Mouse (Mus musculus): ENCODE results near the gene Pced1a. TPM values are rescaled to one million over a fixed set of nuclear protein-coding genes. Genes with fewer than 3 reads are reported as not detected.

Gene Pced1a
- polyA plus RNA-seq, 1 experiment: 15.7 TPM

DNA sequence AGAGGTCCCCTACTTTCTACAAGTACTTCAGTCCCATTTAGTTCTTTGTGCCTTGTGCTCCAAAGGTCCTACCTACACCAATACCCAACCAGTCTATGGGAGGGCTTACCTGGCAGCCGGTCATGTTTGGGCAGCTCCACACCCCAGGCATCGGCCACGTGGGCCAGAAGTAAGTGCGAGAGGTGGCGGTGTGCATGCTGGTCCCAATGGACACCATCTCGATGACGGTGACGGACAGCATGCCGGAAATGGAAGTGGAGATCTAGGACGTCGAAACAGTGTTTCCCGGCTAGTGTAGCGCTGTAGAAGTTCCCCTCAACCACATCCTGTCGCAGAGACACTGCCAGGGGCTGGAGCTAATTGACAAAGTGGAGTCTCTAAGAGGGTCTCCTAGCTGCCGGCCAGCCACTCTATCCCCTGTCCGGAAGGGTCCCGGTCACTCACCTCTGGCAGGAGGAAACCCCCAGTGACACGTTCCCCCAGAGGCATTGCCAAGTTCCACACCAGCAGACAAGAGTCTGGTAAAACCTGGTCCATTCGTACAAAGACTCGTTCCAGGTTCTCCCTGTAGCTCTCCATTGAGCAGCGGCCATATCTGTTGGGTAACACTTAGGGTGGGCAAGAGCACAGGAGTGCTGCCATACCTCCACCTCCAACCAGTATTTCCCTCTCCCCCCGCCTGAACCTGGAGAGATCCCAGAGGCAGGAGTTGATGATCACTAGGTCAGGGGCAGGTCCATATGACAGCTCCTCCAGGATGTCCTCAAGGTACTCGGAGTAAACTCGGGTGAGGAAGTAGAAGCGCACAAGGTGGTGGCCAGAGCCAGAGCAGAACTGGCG lies 2.5 kb downstream of the Pced1a start:
- H3K4me1 ChIP-seq (ENCODE audit: control insufficient read depth, insufficient read depth, low read length): peaks cover 19% of the 10 kb centered on the region
- H3K27ac ChIP-seq (ENCODE audit: insufficient read depth, low read depth, low read length): no peak overlapping the region
- no peak overlapping the region for H3K4me3 ChIP-seq (ENCODE audit: insufficient read depth, low read length)
- TF ChIP-seq CTCF (IDR thresholded peaks at IDR 0.05; ENCODE audit: low read depth, low read length): no peak
- no peak for TF ChIP-seq POLR2A (IDR thresholded peaks at IDR 0.05; ENCODE audit: borderline replicate concordance, low read depth, low read length)

GRCm38 (mm10) chr2:130414094-130414856 lies 10.2 kb downstream of the Pced1a start:
- no peak overlapping the region for H3K4me3 ChIP-seq (ENCODE audit: insufficient read depth, low read length)
- H3K27ac ChIP-seq (ENCODE audit: insufficient read depth, low read depth, low read length): no peak overlapping the region
- H3K4me1 ChIP-seq (ENCODE audit: control insufficient read depth, insufficient read depth, low read length): peaks cover 9% of the 10 kb centered on the region
- TF ChIP-seq POLR2A (IDR thresholded peaks at IDR 0.05; ENCODE audit: borderline replicate concordance, low read depth, low read length) (no peak), CTCF (IDR thresholded peaks at IDR 0.05; ENCODE audit: low read depth, low read length) (peak; percentile 24; the same call in 1 of the 2 replicates)

- Histone ChIP-seq H3K4me3 (ENCODE audit: insufficient read depth, low read length) (no peak overlapping the region), H3K4me1 (ENCODE audit: control insufficient read depth, insufficient read depth, low read length) (peaks cover 9% of the 10 kb centered on the region), H3K27ac (ENCODE audit: insufficient read depth, low read depth, low read length) (no peak overlapping the region)
- TF ChIP-seq POLR2A (IDR thresholded peaks at IDR 0.05; ENCODE audit: borderline replicate concordance, low read depth, low read length): no peak
- TF ChIP-seq CTCF (IDR thresholded peaks at IDR 0.05; ENCODE audit: low read depth, low read length): no peak
Measured at GRCm38 (mm10) chr2:130412775-130413174, 11.7 kb downstream of the Pced1a start.

DNA sequence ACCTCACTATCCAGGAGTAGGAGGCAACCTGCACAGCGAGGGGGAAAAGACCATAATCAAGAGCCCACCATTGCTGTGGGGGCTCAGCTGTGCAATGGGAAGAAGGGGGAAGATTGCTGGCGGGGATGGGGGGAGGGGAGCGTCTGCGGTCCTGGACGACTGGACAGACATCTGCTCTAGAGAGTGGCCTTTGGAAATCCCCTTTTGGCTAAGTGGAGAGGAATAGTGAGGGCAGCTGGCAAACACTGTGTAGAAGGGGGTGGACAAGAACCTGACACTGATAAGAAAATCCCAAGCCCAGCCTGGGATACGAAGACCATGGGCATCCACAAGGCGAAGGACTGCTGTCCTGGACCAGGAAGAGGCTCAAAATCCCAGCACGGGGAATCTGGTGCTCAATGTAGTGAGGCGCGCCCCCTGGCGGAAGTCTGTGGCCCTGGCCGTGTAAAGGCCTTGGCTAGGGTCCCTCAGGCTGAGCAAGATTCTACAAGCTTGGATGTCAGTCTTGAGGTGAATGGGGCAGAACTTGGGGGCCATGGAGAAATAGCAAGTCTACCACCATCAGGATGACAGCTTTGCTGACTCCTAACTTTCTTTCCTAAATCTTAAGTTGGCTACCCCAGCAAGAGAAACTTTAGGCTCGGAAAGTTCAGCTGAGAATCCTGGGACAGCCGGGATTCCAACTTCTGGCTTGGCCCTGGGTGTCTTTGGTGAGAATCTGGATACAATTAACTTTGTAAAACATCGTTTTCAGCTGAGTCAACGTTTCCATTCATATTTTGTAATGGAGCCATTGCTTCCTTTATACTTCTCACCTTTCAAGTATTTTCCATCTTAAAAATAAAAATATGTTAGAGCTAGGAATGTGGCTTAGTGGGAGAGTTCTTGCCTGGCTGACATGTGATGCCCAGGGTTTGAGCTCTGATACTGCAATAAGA lies 12.7 kb downstream of the Pced1a start:
- peak; percentile 86 for TF ChIP-seq CTCF (IDR thresholded peaks at IDR 0.05; ENCODE audit: low read depth, low read length)
- no peak for TF ChIP-seq POLR2A (IDR thresholded peaks at IDR 0.05; ENCODE audit: borderline replicate concordance, low read depth, low read length)
- Histone ChIP-seq H3K4me1 (ENCODE audit: control insufficient read depth, insufficient read depth, low read length) (peaks cover 9% of the 10 kb centered on the region), H3K4me3 (ENCODE audit: insufficient read depth, low read length) (no peak overlapping the region), H3K27ac (ENCODE audit: insufficient read depth, low read depth, low read length) (no peak overlapping the region)

GRCm38 (mm10) chr2:130408194-130408593 lies 16.3 kb downstream of the Pced1a start:
- Histone ChIP-seq H3K27ac (ENCODE audit: insufficient read depth, low read depth, low read length) (no peak overlapping the region), H3K4me3 (ENCODE audit: insufficient read depth, low read length) (no peak overlapping the region), H3K4me1 (ENCODE audit: control insufficient read depth, insufficient read depth, low read length) (peaks cover 9% of the 10 kb centered on the region)
- TF ChIP-seq POLR2A (IDR thresholded peaks at IDR 0.05; ENCODE audit: borderline replicate concordance, low read depth, low read length): no peak
- TF ChIP-seq CTCF (IDR thresholded peaks at IDR 0.05; ENCODE audit: low read depth, low read length): no peak

DNA sequence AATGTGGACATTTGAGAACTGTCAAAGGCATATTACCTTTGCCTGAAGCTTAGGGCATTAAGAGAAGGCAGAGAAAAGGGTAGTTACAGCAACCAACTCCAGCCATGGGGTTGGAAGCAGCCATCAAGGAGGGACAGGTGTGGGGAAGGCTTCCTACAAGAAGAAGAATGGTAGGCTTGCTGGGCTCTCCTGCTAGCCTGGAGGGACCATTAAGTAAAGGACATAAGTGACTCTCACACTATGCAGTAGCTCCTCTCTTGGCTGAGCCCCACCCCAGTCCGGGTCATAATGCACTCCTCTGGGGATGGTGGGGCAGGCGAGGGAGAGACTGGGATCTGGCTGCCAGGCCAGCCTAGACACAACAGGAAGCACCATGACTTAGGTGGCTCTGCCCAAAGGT lies 18.3 kb downstream of the Pced1a start, which contains the start of gene Tmem239:
Gene Tmem239 (plus strand): TSS at position 301 of the 400 bp plus-strand sequence.
- Histone ChIP-seq H3K4me3 (ENCODE audit: insufficient read depth, low read length) (no peak within 1 kb of the TSS), H3K4me1 (ENCODE audit: control insufficient read depth, insufficient read depth, low read length) (no peaks in the 10 kb centered on the region), H3K27ac (ENCODE audit: insufficient read depth, low read depth, low read length) (no peak within 1 kb of the TSS)
- TF ChIP-seq CTCF (IDR thresholded peaks at IDR 0.05; ENCODE audit: low read depth, low read length) (no peak), POLR2A (IDR thresholded peaks at IDR 0.05; ENCODE audit: borderline replicate concordance, low read depth, low read length) (no peak)

DNA sequence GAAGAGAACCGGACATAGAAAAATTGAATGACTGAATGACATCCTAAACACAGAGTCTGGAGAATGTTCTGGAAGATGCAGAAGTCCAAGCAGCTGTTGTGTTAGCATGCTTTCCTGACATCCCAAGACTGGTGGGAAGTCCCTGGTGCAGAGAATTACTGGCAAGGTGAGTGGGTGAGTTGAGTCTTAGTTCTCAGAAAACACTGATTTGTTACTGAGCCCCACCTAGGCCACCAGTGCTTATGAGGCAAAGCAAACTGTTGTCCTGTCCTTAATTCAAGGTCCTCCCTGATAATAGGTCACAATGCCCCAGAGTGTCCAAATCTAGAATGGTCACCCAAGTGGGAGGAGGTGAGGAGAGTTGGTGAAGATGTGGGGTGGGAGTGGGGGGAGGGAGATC lies 19.6 kb downstream of the Pced1a start, which contains the start of the genes Gm28372 and 1700020A23Rik:
Gene Gm28372 (plus strand): TSS at position 301 of the 400 bp plus-strand sequence.
Gene 1700020A23Rik (plus strand): TSS at position 321 of the 400 bp plus-strand sequence.
- Histone ChIP-seq H3K4me1 (ENCODE audit: control insufficient read depth, insufficient read depth, low read length) (no peaks in the 10 kb centered on the region), H3K27ac (ENCODE audit: insufficient read depth, low read depth, low read length) (no peak within 1 kb of the TSS), H3K4me3 (ENCODE audit: insufficient read depth, low read length) (no peak within 1 kb of the TSS)
- TF ChIP-seq CTCF (IDR thresholded peaks at IDR 0.05; ENCODE audit: low read depth, low read length): no peak
- no peak for TF ChIP-seq POLR2A (IDR thresholded peaks at IDR 0.05; ENCODE audit: borderline replicate concordance, low read depth, low read length)

DNA sequence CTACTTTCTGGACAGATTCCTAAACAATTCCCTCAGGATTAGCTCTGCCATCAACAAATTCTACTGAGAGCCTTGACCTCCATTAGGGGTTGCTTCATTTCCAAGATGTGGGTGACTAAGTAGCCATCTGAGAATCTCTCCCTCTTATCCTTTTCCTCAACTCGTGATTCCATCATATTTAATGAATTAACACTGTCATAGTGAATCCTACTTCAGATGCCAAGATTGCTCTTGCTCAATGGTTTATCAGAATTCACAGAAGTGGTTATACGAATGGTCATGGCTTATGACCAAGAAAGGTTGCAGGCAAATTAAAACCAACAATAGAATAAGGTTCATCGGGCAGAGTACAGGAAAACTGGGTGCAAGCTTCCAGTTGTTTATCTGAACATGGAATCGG lies 22.6 kb downstream of the Pced1a start:
- H3K4me3 ChIP-seq (ENCODE audit: insufficient read depth, low read length): no peak overlapping the region
- H3K27ac ChIP-seq (ENCODE audit: insufficient read depth, low read depth, low read length): no peak overlapping the region
- no peaks in the 10 kb centered on the region for H3K4me1 ChIP-seq (ENCODE audit: control insufficient read depth, insufficient read depth, low read length)
- no peak for TF ChIP-seq POLR2A (IDR thresholded peaks at IDR 0.05; ENCODE audit: borderline replicate concordance, low read depth, low read length)
- no peak for TF ChIP-seq CTCF (IDR thresholded peaks at IDR 0.05; ENCODE audit: low read depth, low read length)

- Histone ChIP-seq H3K27ac (ENCODE audit: insufficient read depth, low read depth, low read length) (no peak overlapping the region), H3K4me1 (ENCODE audit: control insufficient read depth, insufficient read depth, low read length) (no peaks in the 10 kb centered on the region), H3K4me3 (ENCODE audit: insufficient read depth, low read length) (no peak overlapping the region)
- TF ChIP-seq CTCF (IDR thresholded peaks at IDR 0.05; ENCODE audit: low read depth, low read length): no peak
- no peak for TF ChIP-seq POLR2A (IDR thresholded peaks at IDR 0.05; ENCODE audit: borderline replicate concordance, low read depth, low read length)
Measured at GRCm38 (mm10) chr2:130400046-130400445, 24.5 kb downstream of the Pced1a start.

Data from bone marrow macrophage, adult 2 months (primary cell).